Mouse (Mus musculus) brain, embryonic 14.5 days (tissue): ENCODE data around the gene Il10rb.

Source experiments
- CTCF ChIP-seq: fragments of 200-500 bp; IDR thresholded peaks from 2 replicates; pipeline ENCODE4 v1.5.1; 2012; ENCODE audit warnings: inconsistent platforms, mild to moderate bottlenecking, moderate library complexity, borderline replicate concordance; ENCODE audit not compliant: insufficient read depth, insufficient read length; ENCODE audit errors: extremely low read depth
- POLR2A ChIP-seq: fragments of 200-500 bp; IDR thresholded peaks from 2 replicates; pipeline ENCODE4 v1.6.1; 2012; ENCODE audit warnings: mild to moderate bottlenecking, inconsistent platforms, borderline replicate concordance; ENCODE audit not compliant: poor library complexity, insufficient read depth, insufficient read length, severe bottlenecking; ENCODE audit errors: extremely low read depth

- TF ChIP-seq CTCF, result no peak
- no peak for TF ChIP-seq POLR2A
Observed at GRCm38 (mm10) chr16:91452363-91452896, 46.5 kb downstream of the Il10rb start.
